Mouse (Mus musculus): Measurements from ENCODE around the gene Kcnj12.

GRCm38 (mm10) chr11:60975097-60975496 lies 47.3 kb upstream of the Kcnj12 start:
- TF ChIP-seq CTCF (IDR thresholded peaks at IDR 0.05; ENCODE audit: low read depth, low read length), result no peak
- no peak for TF ChIP-seq POLR2A (IDR thresholded peaks at IDR 0.05; ENCODE audit: insufficient read depth, low read length)
- no peak for TF ChIP-seq EP300 (IDR thresholded peaks at IDR 0.05; ENCODE audit: insufficient read depth, low read depth, low read length)

Data from ES-Bruce4 (cell line).